Comparison of ENCODE assay signal across 7 mouse cellular contexts in genomic region chr15:98632921-98633320, GRCm38 (mm10). TPM values are rescaled to one million over a fixed set of nuclear protein-coding genes. Genes with fewer than 3 reads are reported as not detected.
A peak's percentile ranks its signal among the peaks of the same experiment; 100 is the strongest.
DNase-seq lines count a peak whose midpoint lies in the region; ATAC-seq and TF ChIP-seq lines count a peak whose summit lies in the region.

No protein-coding gene starts in this region.

- no peak overlapping the region for H3K27ac ChIP-seq in forebrain, embryonic 14.5 days (ENCODE audit: low read depth, low read length)
- H3K27ac ChIP-seq in midbrain, embryonic 12.5 days (replicated peaks): peak overlapping the region; percentile 97

- H3K36me3 ChIP-seq in C2C12 (ENCODE audit: control insufficient read depth, insufficient read depth): no peaks in the 10 kb centered on the region
- H3K36me3 ChIP-seq in forebrain, embryonic 14.5 days (ENCODE audit: control insufficient read depth, insufficient read depth, low read length): 0 out of 2 replicates have a peak, but pooled peaks cover 5% of the 10 kb centered on the region
- H3K36me3 ChIP-seq in midbrain, embryonic 12.5 days: no peaks in the 10 kb centered on the region

- peak overlapping the region; percentile 47 for H3ac ChIP-seq in C2C12 (ENCODE audit: control insufficient read depth, insufficient read length, low read depth)

- ATAC-seq in forebrain, embryonic 14.5 days: no peak
- no peak for ATAC-seq in midbrain, embryonic 12.5 days (ENCODE audit: low FRiP score, low read depth)

- H3K79me2 ChIP-seq in C2C12 (ENCODE audit: control insufficient read depth, insufficient read depth): peaks cover 33% of the 10 kb centered on the region

- peak overlapping the region; percentile 87 for H3K4me2 ChIP-seq in forebrain, embryonic 14.5 days (ENCODE audit: low read length)
- H3K4me2 ChIP-seq in midbrain, embryonic 12.5 days (replicated peaks): peak overlapping the region; percentile 86

- H3K4me1 ChIP-seq in forebrain, embryonic 14.5 days (ENCODE audit: control insufficient read depth, insufficient read depth, low read length): peaks cover 40% of the 10 kb centered on the region
- H3K4me1 ChIP-seq in midbrain, embryonic 12.5 days: peaks cover 73% of the 10 kb centered on the region

- H3K79me3 ChIP-seq in C2C12 (ENCODE audit: low read depth): no peaks in the 10 kb centered on the region

- DNase-seq in 3T3-L1 (ENCODE audit: low read depth, low spot score): peak; percentile 33
- DNase-seq in forebrain, embryonic 14.5 days (ENCODE audit: low spot score): peak; percentile 51
- no peak for DNase-seq in T-cell, adult 2 months (ENCODE audit: low spot score)
- no peak for DNase-seq in thymus, postnatal 0 days (ENCODE audit: low spot score)
- DNase-seq in gastrocnemius, adult 8-10 months (ENCODE audit: low spot score in 2 of 2): no peak

- H3K27me3 ChIP-seq in C2C12 (ENCODE audit: control insufficient read depth, insufficient read depth, insufficient read length): no peaks in the 10 kb centered on the region
- peaks cover 15% of the 10 kb centered on the region; the same call in 1 of the 2 replicates for H3K27me3 ChIP-seq in forebrain, embryonic 14.5 days (replicated peaks; ENCODE audit: control insufficient read depth, insufficient read depth, low read length)
- peaks cover 66% of the 10 kb centered on the region for H3K27me3 ChIP-seq in midbrain, embryonic 12.5 days

- H3K4me3 ChIP-seq in C2C12 (ENCODE audit: insufficient read depth, poor library complexity, severe bottlenecking): peak overlapping the region; percentile 3
- H3K4me3 ChIP-seq in forebrain, embryonic 14.5 days (ENCODE audit: low read depth, low read length): peak overlapping the region; percentile 81
- peak overlapping the region; percentile 78 for H3K4me3 ChIP-seq in midbrain, embryonic 12.5 days

- 4% methylated on average over 4 of the region's 4 CpGs for WGBS in forebrain, embryonic 14.5 days
- 0% methylated on average over 4 of the region's 4 CpGs for WGBS in midbrain, embryonic 12.5 days

- H3K9me3 ChIP-seq in forebrain, embryonic 14.5 days (replicated peaks; ENCODE audit: control insufficient read depth, low read length): no peaks in the 10 kb centered on the region
- H3K9me3 ChIP-seq in midbrain, embryonic 12.5 days: no peaks in the 10 kb centered on the region

- peak overlapping the region; percentile 95 for H3K9ac ChIP-seq in forebrain, embryonic 14.5 days (ENCODE audit: low read length)
- H3K9ac ChIP-seq in midbrain, embryonic 12.5 days (replicated peaks): peak overlapping the region; percentile 76

- no peak for TF ChIP-seq CTCF in C2C12 (IDR thresholded peaks at IDR 0.05; ENCODE audit: control insufficient read depth, insufficient read depth, insufficient read length)

TF ChIP-seq in C2C12, 6 proteins besides CTCF, POLR2A, EP300 and RAD21:
- no peak for TF ChIP-seq CEBPB (IDR thresholded peaks at IDR 0.05; ENCODE audit: low read depth)
- TF ChIP-seq MYOD1 (IDR thresholded peaks at IDR 0.05; ENCODE audit: control insufficient read depth, insufficient read length, low read depth): no peak
- TF ChIP-seq MAX (IDR thresholded peaks at IDR 0.05): peak; percentile 15

RNA-seq across cellular contexts. Expression of gene Cacnb3, which starts 2.3 kb away (rescaled TPM):
- polyA plus RNA-seq in C2C12 (2012; fragmentation: generic; extraction: Trizol): 112 TPM
- polyA plus RNA-seq in forebrain, embryonic 14.5 days (2014; fragmentation: Nextera tagmentation; extraction: Ambion mirVana): 75.9 and 95.4 TPM in 2 replicates
- 86.2 and 99.6 TPM in 2 replicates for polyA plus RNA-seq in midbrain, embryonic 12.5 days (2016; fragmentation: Nextera tagmentation; extraction: Ambion mirVana)
- 8.5 and 9.6 TPM in 2 replicates for polyA plus RNA-seq in thymus, postnatal 0 days (2015; fragmentation: Nextera tagmentation; extraction: Ambion mirVana)
- total RNA-seq in gastrocnemius, adult 8-10 months (2022): 1 to 10 TPM in 2 of 4 experiments, under 1 TPM in 2; 0.78 to 1.1 (median 1.0) TPM

RNA-seq across cellular contexts. Expression of gene Adcy6, which starts 23.0 kb away (rescaled TPM):
- polyA plus RNA-seq in C2C12 (2012; fragmentation: generic; extraction: Trizol): 52.6 TPM
- 6.4 and 10.4 TPM in 2 replicates for polyA plus RNA-seq in forebrain, embryonic 14.5 days (2014; fragmentation: Nextera tagmentation; extraction: Ambion mirVana)
- 15.6 and 17.2 TPM in 2 replicates for polyA plus RNA-seq in midbrain, embryonic 12.5 days (2016; fragmentation: Nextera tagmentation; extraction: Ambion mirVana)
- 12.6 and 17.0 TPM in 2 replicates for polyA plus RNA-seq in thymus, postnatal 0 days (2015; fragmentation: Nextera tagmentation; extraction: Ambion mirVana)
- 10 to 100 TPM; 13.4 to 21.4 (median 19.1) TPM for total RNA-seq in gastrocnemius, adult 8-10 months (2022)

RNA-seq across cellular contexts. Expression of gene Ddx23, which starts 29.8 kb away (rescaled TPM):
- 140 TPM for polyA plus RNA-seq in C2C12 (2012; fragmentation: generic; extraction: Trizol)
- polyA plus RNA-seq in forebrain, embryonic 14.5 days (2014; fragmentation: Nextera tagmentation; extraction: Ambion mirVana): 18.2 and 24.3 TPM in 2 replicates
- 24.4 and 29.3 TPM in 2 replicates for polyA plus RNA-seq in midbrain, embryonic 12.5 days (2016; fragmentation: Nextera tagmentation; extraction: Ambion mirVana)
- 23.5 and 26.4 TPM in 2 replicates for polyA plus RNA-seq in thymus, postnatal 0 days (2015; fragmentation: Nextera tagmentation; extraction: Ambion mirVana)
- 10 to 100 TPM; 54.0 to 72.3 (median 63.4) TPM for total RNA-seq in gastrocnemius, adult 8-10 months (2022)

RNA-seq across cellular contexts. Expression of gene Rnd1, which starts 44.3 kb away (rescaled TPM):
- 10.5 TPM for polyA plus RNA-seq in C2C12 (2012; fragmentation: generic; extraction: Trizol)
- polyA plus RNA-seq in forebrain, embryonic 14.5 days (2014; fragmentation: Nextera tagmentation; extraction: Ambion mirVana): 6.3 and 6.8 TPM in 2 replicates
- polyA plus RNA-seq in midbrain, embryonic 12.5 days (2016; fragmentation: Nextera tagmentation; extraction: Ambion mirVana): 8.0 and 8.3 TPM in 2 replicates
- 1.1 and 1.7 TPM in 2 replicates for polyA plus RNA-seq in thymus, postnatal 0 days (2015; fragmentation: Nextera tagmentation; extraction: Ambion mirVana)
- 1 to 10 TPM; 1.0 to 2.3 (median 1.1) TPM for total RNA-seq in gastrocnemius, adult 8-10 months (2022)

Comparison
In these comparisons a context has a peak if more than half of its experiments do, and no peak if none do; other contexts are left out.
1. DNase-seq: peak in 3T3-L1 (single experiment) and forebrain, embryonic 14.5 days (single experiment); none in T-cell, adult 2 months (single experiment), thymus, postnatal 0 days (single experiment) and gastrocnemius, adult 8-10 months (0 of 2).
2. H3K4me3 ChIP-seq: peak in every context shown above with its lines; median percentile 81 in forebrain, embryonic 14.5 days; 78 in midbrain, embryonic 12.5 days; 3 in C2C12.